Mouse (Mus musculus) midbrain, postnatal 0 days (tissue): ENCODE data around the gene Apoo. TPM values are rescaled to one million over a fixed set of nuclear protein-coding genes. Genes with fewer than 3 reads are reported as not detected.
"Not testable (repeated sequence)": the region's sequence is repeated elsewhere in the genome, so short reads cannot be mapped to it uniquely, and the experiment has no call there.

Source experiments
- ATAC-seq: fragments of 200-750 bp; cut with Nextera tagmentation; 2 replicates; pipeline ENCODE4 v1.8.0; 2017; ENCODE audit warnings: moderate number of reproducible peaks, mild to moderate bottlenecking, moderate TSS enrichment, moderate library complexity; ENCODE audit not compliant: low FRiP score
- DNase-seq: peaks from one replicate; pipeline ENCODE4 v3.0.0-alpha.2; 2015; ENCODE audit warnings: low spot score
- H3K27ac ChIP-seq: fragments of 300-500 bp; sonication (generic); 2 replicates; pipeline ENCODE4 v1.5.1; 2014; ENCODE audit warnings: low read depth, mild to moderate bottlenecking, low read length, mixed read lengths
- H3K27me3 ChIP-seq: fragments of 300-500 bp; sonication (generic); 2 replicates; pipeline ENCODE4 v1.6.1; 2014; ENCODE audit warnings: low read length, control low read depth, mixed read lengths; ENCODE audit not compliant: insufficient read depth
- H3K36me3 ChIP-seq: fragments of 300-500 bp; sonication (generic); 2 replicates; pipeline ENCODE4 v1.6.1; 2014; ENCODE audit warnings: low read length, control low read depth, mixed read lengths; ENCODE audit not compliant: insufficient read depth
- H3K4me1 ChIP-seq: fragments of 300-500 bp; sonication (generic); 2 replicates; pipeline ENCODE4 v1.6.1; 2014; ENCODE audit warnings: mild to moderate bottlenecking, control low read depth, antibody characterized with exemption, low read length, mixed read lengths; ENCODE audit not compliant: insufficient read depth
- H3K4me2 ChIP-seq: fragments of 300-500 bp; sonication (generic); 2 replicates; pipeline ENCODE4 v1.6.1; 2014; ENCODE audit warnings: low read depth, mild to moderate bottlenecking, low read length, mixed read lengths; ENCODE audit not compliant: poor library complexity, severe bottlenecking
- H3K4me3 ChIP-seq: fragments of 300-500 bp; sonication (generic); 2 replicates; pipeline ENCODE4 v1.5.1; 2014; ENCODE audit warnings: low read depth, mild to moderate bottlenecking, low read length, moderate library complexity
- H3K9ac ChIP-seq: fragments of 300-500 bp; sonication (generic); replicated peaks from 2 replicates; pipeline ENCODE4 v1.6.1; 2014; ENCODE audit warnings: mild to moderate bottlenecking, low read length, moderate library complexity, mixed read lengths; ENCODE audit not compliant: poor library complexity, severe bottlenecking
- H3K9me3 ChIP-seq: fragments of 300-500 bp; sonication (generic); 2 replicates; pipeline ENCODE4 v1.6.1; 2016; ENCODE audit warnings: low read length, control low read depth
- CTCF ChIP-seq: IDR thresholded peaks from 2 replicates; pipeline ENCODE4 v1.5.1; 2016; ENCODE audit warnings: antibody characterized with exemption, mild to moderate bottlenecking
- WGBS: fragments of 180-500 bp; shearing (Covaris S2); extraction: QIAGEN DNeasy Blood & Tissue Kit; methylation state at CpG from one replicate; pipeline ENCODE4 v1.1.7; 2014; 5-methylcytosine and 5-hydroxymethylcytosine counted together
- microRNA-seq: library from miRNA; unstranded; fragments of <30 nt; microRNA quantifications from one replicate; pipeline ENCODE4, GENCODE M21; 2016; ENCODE audit warnings: borderline number of aligned reads
- polyA plus RNA-seq: library from polyadenylated mRNA; unstranded; fragments of >200 nt; fragmentation: Nextera tagmentation; extraction: Ambion mirVana; gene quantifications from 2 replicates; pipeline ENCODE4 v1.2.1, GENCODE M21; 2015
- total RNA-seq: library from RNA; depleted of rRNA; stranded (reverse); fragments of >200 nt; gene quantifications from 2 replicates; pipeline ENCODE4 v1.2.3, GENCODE M21; 2014; rRNA removed

Gene Apoo
- total and polyA plus RNA-seq, 2 experiments from 2014 or later = 58.7 to 146 TPM

GRCm38 (mm10) chrX:94459346-94459745, 92.4 kb downstream of the Apoo start:
- 63% methylated on average over 4 of the region's 4 CpGs for WGBS
- Histone ChIP-seq H3K4me2 (no peak overlapping the region), H3K36me3 (no peaks in the 10 kb centered on the region), H3K4me3 (no peak overlapping the region), H3K9me3 (no peaks in the 10 kb centered on the region), H3K27me3 (no peaks in the 10 kb centered on the region; the same call in 1 of the 2 replicates), H3K27ac (no peak overlapping the region), H3K9ac (no peak overlapping the region), H3K4me1 (no peaks in the 10 kb centered on the region)
- no peak for ATAC-seq
- peak; percentile 35 for DNase-seq
- TF ChIP-seq CTCF = no peak

- H3K4me2 ChIP-seq, H3K27me3 ChIP-seq, DNase-seq, H3K4me3 ChIP-seq, H3K4me1 ChIP-seq, H3K36me3 ChIP-seq, H3K27ac ChIP-seq, H3K9me3 ChIP-seq, ATAC-seq, H3K9ac ChIP-seq: not testable (repeated sequence)
- 80% methylated on average over 1 of the region's 3 CpGs for WGBS
These were observed 94.6 kb downstream of the Apoo start for GRCm38 (mm10) chrX:94461513-94461912.

GRCm38 (mm10) chrX:94462604-94463429, 95.9 kb downstream of the Apoo start:
- no CpG with 5 or more reads among the region's 7 CpGs for WGBS
- H3K4me2 ChIP-seq, H3K27me3 ChIP-seq, H3K9ac ChIP-seq, H3K36me3 ChIP-seq, DNase-seq, H3K4me1 ChIP-seq, H3K27ac ChIP-seq, H3K4me3 ChIP-seq, H3K9me3 ChIP-seq: not testable (repeated sequence)
- peak; percentile 84 for ATAC-seq

Small RNA genes lying within 50 kb of the gene (microRNA-seq; reads per million reads assigned to microRNA genes)
- not detected for gene Gm44477

Other genes with a start within 250 kb of the Apoo start
- gene Zfx, start 243.4 kb upstream of the Apoo start, total RNA-seq = 25.0 and 32.4 TPM in 2 replicates
- gene Zfx, start 243.4 kb upstream of the Apoo start, polyA plus RNA-seq = 14.9 and 15.2 TPM in 2 replicates
- 182 and 238 TPM in 2 replicates for gene Eif2s3x, start 154.3 kb upstream of the Apoo start, total RNA-seq
- 61.2 and 92.5 TPM in 2 replicates for gene Eif2s3x, start 154.3 kb upstream of the Apoo start, polyA plus RNA-seq
- 17.9 and 22.5 TPM in 2 replicates for gene Klhl15, start 132.5 kb upstream of the Apoo start, total RNA-seq
- gene Klhl15, start 132.5 kb upstream of the Apoo start, polyA plus RNA-seq = 6.9 and 7.5 TPM in 2 replicates
- 0.66 and 1.2 TPM in 2 replicates for gene Fam90a1b, start 340 bp upstream of the Apoo start, total RNA-seq
- 0.37 and 0.47 TPM in 2 replicates for gene Fam90a1b, start 340 bp upstream of the Apoo start, polyA plus RNA-seq
- 1,123 and 1,242 TPM in 2 replicates for gene Maged1, start 175.0 kb downstream of the Apoo start, total RNA-seq
- 964 and 974 TPM in 2 replicates for gene Maged1, start 175.0 kb downstream of the Apoo start, polyA plus RNA-seq